ENCODE assay signal across 9 mouse cellular contexts in genomic region chr17:66447007-66447312, GRCm38 (mm10). TPM values are rescaled to one million over a fixed set of nuclear protein-coding genes. Genes with fewer than 3 reads are reported as not detected.
DNase-seq lines count a peak whose midpoint lies in the region; ATAC-seq and TF ChIP-seq lines count a peak whose summit lies in the region.
"Had no signal": no experiment of that assay in that cellular context is flagged by ENCODE, and none has a peak within 500 bp of the region (broad histone marks: within the 10 kb centered on the region; RNA-seq: fewer than 3 reads in every experiment).

No protein-coding gene starts in this region.

- WGBS in forebrain, postnatal 0 days, result 39% methylated on average over 7 of the region's 7 CpGs
- WGBS in midbrain, embryonic 12.5 days, result 17% methylated on average over 7 of the region's 7 CpGs
- WGBS in liver, embryonic 11.5 days, result 50% methylated on average over 7 of the region's 7 CpGs

- DNase-seq in gastrocnemius, adult 2 months, result no peak
- no peak for DNase-seq in gastrocnemius, postnatal 14 days
- DNase-seq in brain, adult 2 months (ENCODE audit: low read depth, low spot score), result peak; percentile 79
- no peak for DNase-seq in forebrain, postnatal 0 days
- no peak for DNase-seq in Muller cell, postnatal 12 days (ENCODE audit: inconsistent ontology term)
- no peak for DNase-seq in liver, embryonic 11.5 days (ENCODE audit: low spot score)
- DNase-seq: adrenal gland, postnatal 14 days had no signal

- peak overlapping the region; percentile 15; the same call in 1 of the 2 replicates for H3K4me3 ChIP-seq in gastrocnemius, adult 2 months
- H3K4me3 ChIP-seq in forebrain, postnatal 0 days (ENCODE audit: low read depth, low read length), result peak overlapping the region; percentile 87
- peak overlapping the region; percentile 78 for H3K4me3 ChIP-seq in midbrain, embryonic 12.5 days
- H3K4me3 ChIP-seq in liver, embryonic 11.5 days (ENCODE audit: low read depth, low read length), result no peak overlapping the region

- peak overlapping the region; percentile 95 for H3K4me2 ChIP-seq in forebrain, postnatal 0 days (ENCODE audit: low read depth)
- peak overlapping the region; percentile 80 for H3K4me2 ChIP-seq in midbrain, embryonic 12.5 days (replicated peaks)
- no peak overlapping the region for H3K4me2 ChIP-seq in liver, embryonic 11.5 days

- no peaks in the 10 kb centered on the region for H3K9me3 ChIP-seq in forebrain, postnatal 0 days (ENCODE audit: low read length)
- no peaks in the 10 kb centered on the region for H3K9me3 ChIP-seq in midbrain, embryonic 12.5 days
- H3K9me3 ChIP-seq in liver, embryonic 11.5 days (ENCODE audit: control insufficient read depth, low read length), result no peaks in the 10 kb centered on the region

- intact Hi-C loops in gastrocnemius, adult 2 months (cut with DNase I), result loop anchor here (5.0 kb wide), 1 partner anchor 95 kb away; no protein-coding TSS in a partner anchor
- intact Hi-C loops in gastrocnemius, postnatal 14 days (cut with DNase I; ENCODE audit: low total_unique reads), result loop anchor here (5.0 kb wide), 1 partner anchor 40 kb away; no protein-coding TSS in a partner anchor

- no peak for TF ChIP-seq CTCF in gastrocnemius, adult 2 months (IDR thresholded peaks at IDR 0.05)
- no peak for TF ChIP-seq CTCF in forebrain, postnatal 0 days (IDR thresholded peaks at IDR 0.05; ENCODE audit: low read depth)

- no peaks in the 10 kb centered on the region for H3K36me3 ChIP-seq in forebrain, postnatal 0 days (ENCODE audit: insufficient read depth)
- no peaks in the 10 kb centered on the region for H3K36me3 ChIP-seq in midbrain, embryonic 12.5 days
- no peaks in the 10 kb centered on the region for H3K36me3 ChIP-seq in liver, embryonic 11.5 days (ENCODE audit: control insufficient read depth, insufficient read depth, low read length)

- no peaks in the 10 kb centered on the region for H3K27me3 ChIP-seq in forebrain, postnatal 0 days (ENCODE audit: insufficient read depth, low read length)
- H3K27me3 ChIP-seq in midbrain, embryonic 12.5 days, result peaks cover 7% of the 10 kb centered on the region; the same call in 1 of the 2 replicates
- peaks cover 59% of the 10 kb centered on the region for H3K27me3 ChIP-seq in liver, embryonic 11.5 days (replicated peaks; ENCODE audit: control insufficient read depth, insufficient read depth, low read length)

- no peak for ATAC-seq in forebrain, postnatal 0 days
- no peak for ATAC-seq in midbrain, embryonic 12.5 days (ENCODE audit: low FRiP score, low read depth)
- no peak for ATAC-seq in activated CD4-positive, CD25-positive, alpha-beta regulatory T cell, adult 4 months
- ATAC-seq in liver, embryonic 11.5 days (replicated peaks; ENCODE audit: low FRiP score), result no peak

- H3K9ac ChIP-seq in forebrain, postnatal 0 days, result peak overlapping the region; percentile 85; the same call in 1 of the 2 replicates
- peak overlapping the region; percentile 93 for H3K9ac ChIP-seq in midbrain, embryonic 12.5 days (replicated peaks)
- H3K9ac ChIP-seq in liver, embryonic 11.5 days (ENCODE audit: low read depth, low read length), result no peak overlapping the region

- no peak overlapping the region for H3K27ac ChIP-seq in gastrocnemius, adult 2 months
- H3K27ac ChIP-seq in forebrain, postnatal 0 days (ENCODE audit: low read depth, low read length), result no peak overlapping the region
- H3K27ac ChIP-seq in midbrain, embryonic 12.5 days (replicated peaks), result peak overlapping the region; percentile 70
- H3K27ac ChIP-seq in liver, embryonic 11.5 days (ENCODE audit: low read depth, low read length), result no peak overlapping the region

- H3K4me1 ChIP-seq in forebrain, postnatal 0 days (ENCODE audit: insufficient read depth), result peaks cover 26% of the 10 kb centered on the region
- peaks cover 69% of the 10 kb centered on the region for H3K4me1 ChIP-seq in midbrain, embryonic 12.5 days
- no peaks in the 10 kb centered on the region; the same call in 1 of the 2 replicates for H3K4me1 ChIP-seq in liver, embryonic 11.5 days (replicated peaks; ENCODE audit: control insufficient read depth, insufficient read depth, low read length)

RNA-seq across cellular contexts. Expression of gene Mtcl1, which starts 2.6 kb away (rescaled TPM):
- total RNA-seq in gastrocnemius, adult 2 months (2021), result 1 to 10 TPM; 5.5 to 8.4 TPM
- 1 to 10 TPM; 7.6 to 9.2 TPM for total RNA-seq in gastrocnemius, postnatal 14 days (2021)
- 21.4 and 25.7 TPM in 2 replicates for total RNA-seq in forebrain, postnatal 0 days (2014; rRNA removed)
- polyA plus RNA-seq in forebrain, postnatal 0 days (2015; fragmentation: Nextera tagmentation; extraction: Ambion mirVana), result 6.7 and 8.5 TPM in 2 replicates
- 72.5 and 91.2 TPM in 2 replicates for polyA plus RNA-seq in midbrain, embryonic 12.5 days (2016; fragmentation: Nextera tagmentation; extraction: Ambion mirVana)
- not detected for polyA plus RNA-seq in activated CD4-positive, CD25-positive, alpha-beta regulatory T cell, adult 4 months (2017; shearing (Covaris generic))
- polyA plus RNA-seq in liver, embryonic 11.5 days (2014; fragmentation: Nextera tagmentation; extraction: Ambion mirVana), result 0.96 and 1.7 TPM in 2 replicates
